Mouse (Mus musculus): ENCODE measurements around the gene Dhrs7c.
A peak's percentile ranks its signal among the peaks of the same experiment; 100 is the strongest.

Gene Dhrs7c

DNA sequence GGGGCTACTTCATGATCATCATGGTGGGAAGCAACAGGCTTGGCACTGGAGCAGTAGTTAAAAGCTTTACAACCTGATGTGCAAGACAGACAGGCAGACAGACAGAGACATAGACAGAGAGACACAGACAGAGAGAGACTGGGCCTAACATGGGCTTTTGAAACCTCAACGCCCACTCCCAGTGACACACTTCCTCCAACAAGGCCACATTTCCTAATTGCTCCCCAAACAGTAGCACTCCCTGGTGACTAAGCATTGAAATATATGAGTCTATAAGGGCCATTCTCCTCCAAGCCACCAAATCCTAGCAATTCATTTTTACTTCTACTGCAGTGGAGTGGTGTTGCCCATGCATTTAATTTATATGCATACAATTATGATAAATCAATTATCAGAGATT is 41.8 kb downstream of the Dhrs7c start:
- DNase-seq (ENCODE audit: low spot score): no peak

- DNase-seq (ENCODE audit: low spot score): no peak
These were observed 47.2 kb downstream of the Dhrs7c start for GRCm38 (mm10) chr11:67845193-67845592.

- no peak for DNase-seq (ENCODE audit: low spot score)
These were observed 53.8 kb downstream of the Dhrs7c start for GRCm38 (mm10) chr11:67851770-67852169.

- no peak for DNase-seq (ENCODE audit: low spot score)
These were observed 56.0 kb downstream of the Dhrs7c start for GRCm38 (mm10) chr11:67853996-67854395.

DNA sequence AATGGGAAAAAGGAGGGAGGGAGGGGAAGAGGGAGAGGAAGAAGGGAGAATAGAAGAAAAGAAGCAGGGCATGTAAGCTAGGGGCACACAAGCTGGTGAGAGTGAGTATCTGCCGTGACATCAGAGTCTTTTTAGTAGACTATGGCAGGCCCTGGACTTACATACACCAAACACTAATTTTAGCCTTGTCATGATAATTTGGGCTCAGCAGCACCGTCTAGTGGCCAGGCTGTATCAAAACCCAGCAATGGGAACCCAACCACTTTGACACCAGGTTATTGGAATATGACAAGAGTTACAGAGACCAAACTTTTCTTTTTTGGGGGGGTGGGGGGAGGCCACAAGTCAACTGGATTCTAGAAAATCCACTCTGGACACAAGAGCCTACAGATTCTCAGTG is 57.0 kb downstream of the Dhrs7c start:
- peak; percentile 70 for DNase-seq (ENCODE audit: low spot score)

GRCm38 (mm10) chr11:67858518-67858917 is 60.5 kb downstream of the Dhrs7c start:
- DNase-seq (ENCODE audit: low spot score): no peak

DNA sequence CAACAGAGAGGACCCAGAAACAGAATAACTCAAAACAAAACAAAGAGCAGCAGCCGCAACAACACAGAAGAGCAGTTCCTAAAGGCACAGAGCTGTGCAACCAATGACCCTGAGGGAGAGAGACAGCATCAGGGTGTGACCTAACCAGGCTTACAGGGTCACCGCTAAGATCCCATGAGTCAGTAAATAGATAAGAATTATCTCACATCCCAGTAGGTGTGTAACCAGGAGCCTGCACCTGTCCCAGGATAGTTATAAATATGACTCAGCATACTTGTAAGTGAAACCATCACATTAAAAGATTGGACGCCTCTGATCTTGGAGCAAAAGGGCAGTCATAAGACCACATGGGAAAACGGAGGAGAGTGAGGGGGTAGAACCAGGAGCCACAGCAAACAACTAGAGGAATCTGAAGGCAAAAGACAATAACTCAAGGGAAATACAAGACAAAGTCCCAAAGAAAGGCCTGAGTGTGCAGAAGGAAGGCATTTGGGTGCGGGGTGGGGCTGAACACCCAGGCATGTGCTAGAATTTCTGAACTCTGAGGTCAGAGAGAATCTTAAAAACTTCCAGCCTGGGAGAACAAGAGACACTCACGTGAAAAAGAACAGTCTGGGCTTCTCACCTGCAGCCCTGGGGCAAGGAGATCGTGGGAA is 62.9 kb downstream of the Dhrs7c start:
- DNase-seq (ENCODE audit: low spot score): no peak

GRCm38 (mm10) chr11:67861399-67861838 is 63.4 kb downstream of the Dhrs7c start:
- DNase-seq (ENCODE audit: low spot score): no peak

DNA sequence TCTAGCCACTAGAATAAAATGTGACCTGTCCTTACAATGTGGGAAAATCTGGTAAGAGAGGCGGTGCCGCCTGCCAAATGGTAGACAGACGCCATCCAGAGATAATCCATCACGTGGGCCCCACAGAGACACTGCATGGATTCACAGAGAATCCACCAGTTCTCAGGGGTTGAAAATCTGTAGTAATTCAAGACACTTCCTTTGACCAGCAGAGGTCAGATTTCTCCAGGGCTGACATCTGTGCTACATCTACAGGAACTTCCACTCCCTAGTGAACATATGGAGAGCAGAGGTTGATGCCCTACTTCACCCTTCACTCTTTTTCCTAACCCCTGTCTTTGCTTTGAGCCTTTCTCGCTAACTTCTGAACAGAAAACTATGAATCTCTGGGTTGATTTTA is 67.1 kb downstream of the Dhrs7c start:
- DNase-seq (ENCODE audit: low spot score): no peak
